Mouse (Mus musculus) E14TG2a.4 (cell line): ENCODE measurements around the gene Mgarp.

ENCODE experiments used
- CTCF ChIP-seq: conservative IDR thresholded peaks from 2 replicates; pipeline ENCODE4 v1.5.1; 2014; ENCODE audit warnings: low read length
- POU5F1 ChIP-seq: IDR thresholded peaks from 2 replicates; pipeline ENCODE4 v1.6.1; 2014; ENCODE audit warnings: low read length, borderline replicate concordance

DNA sequence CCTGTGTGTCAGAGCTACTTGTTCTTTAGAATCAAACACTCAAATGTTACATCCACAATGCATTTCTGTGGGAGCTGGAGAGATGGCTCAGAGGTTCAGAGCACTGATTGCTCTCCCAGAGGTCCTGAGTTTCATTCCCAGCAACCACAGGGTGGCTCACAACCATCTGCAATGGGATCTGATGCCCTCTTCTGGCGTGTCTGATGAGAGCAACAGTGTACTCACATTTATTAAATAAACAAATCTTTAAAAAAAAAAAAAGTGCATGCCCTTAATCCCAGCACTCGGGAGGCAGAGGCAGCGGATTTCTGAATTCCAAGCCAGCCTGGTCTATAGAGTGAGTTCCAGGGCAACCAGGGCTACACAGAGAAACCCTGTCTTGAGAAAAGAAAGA is 42.5 kb downstream of the Mgarp start:
- no peak for TF ChIP-seq CTCF
- TF ChIP-seq POU5F1: no peak
